Mouse (Mus musculus) cerebellum, postnatal 10 days (tissue): Measurements from ENCODE around the gene Cyfip1.

ENCODE experiments used
- DNase-seq, 2 experiments: peaks; one replicate each; pipeline ENCODE4 v3.0.0; 2021; ENCODE audit warnings: mixed read lengths in 2 of 2

Gene Cyfip1

DNA sequence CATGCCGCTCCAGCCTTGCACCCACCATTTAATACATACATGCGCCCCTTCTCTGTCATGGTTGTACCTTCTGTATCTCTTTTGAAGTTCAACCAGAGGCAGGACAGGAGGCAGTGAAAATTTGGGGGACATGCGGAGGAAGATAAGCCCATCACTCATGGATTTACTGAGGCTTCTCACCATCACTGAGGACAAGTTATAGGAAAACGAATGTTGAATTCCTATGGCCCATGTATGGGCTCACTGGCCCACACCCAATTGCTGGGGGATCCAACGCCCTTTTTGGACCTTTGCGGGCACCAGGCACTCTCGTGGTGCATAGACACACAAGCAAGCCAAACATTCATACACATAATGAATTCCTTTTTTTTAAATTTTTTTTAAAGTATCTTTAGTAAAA, at the start of gene Cyfip1:
Gene Cyfip1 (plus strand): TSS at position 301 of the 400 bp plus-strand sequence.
- peak; percentile 36 to 44 for DNase-seq

DNA sequence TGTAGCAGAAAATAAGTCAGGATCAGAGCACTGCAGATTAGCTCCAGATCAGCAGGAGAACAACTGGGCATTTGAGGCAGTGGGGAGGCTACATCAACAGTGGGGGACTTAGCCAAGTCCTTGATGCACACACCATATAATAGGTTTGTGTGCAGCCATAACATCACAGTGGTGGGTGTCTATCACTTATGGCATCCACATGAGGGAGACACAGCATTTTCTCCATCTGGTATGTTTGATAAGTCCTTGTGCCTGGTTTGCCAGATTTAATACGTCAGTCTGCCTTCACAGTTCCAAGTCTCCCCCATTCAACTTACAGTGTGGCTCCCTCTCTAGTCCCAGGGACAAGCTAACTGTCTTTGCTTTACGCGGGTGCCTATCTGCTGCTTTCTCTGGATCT, 49.3 kb upstream of the Cyfip1 start:
- DNase-seq = no peak

DNA sequence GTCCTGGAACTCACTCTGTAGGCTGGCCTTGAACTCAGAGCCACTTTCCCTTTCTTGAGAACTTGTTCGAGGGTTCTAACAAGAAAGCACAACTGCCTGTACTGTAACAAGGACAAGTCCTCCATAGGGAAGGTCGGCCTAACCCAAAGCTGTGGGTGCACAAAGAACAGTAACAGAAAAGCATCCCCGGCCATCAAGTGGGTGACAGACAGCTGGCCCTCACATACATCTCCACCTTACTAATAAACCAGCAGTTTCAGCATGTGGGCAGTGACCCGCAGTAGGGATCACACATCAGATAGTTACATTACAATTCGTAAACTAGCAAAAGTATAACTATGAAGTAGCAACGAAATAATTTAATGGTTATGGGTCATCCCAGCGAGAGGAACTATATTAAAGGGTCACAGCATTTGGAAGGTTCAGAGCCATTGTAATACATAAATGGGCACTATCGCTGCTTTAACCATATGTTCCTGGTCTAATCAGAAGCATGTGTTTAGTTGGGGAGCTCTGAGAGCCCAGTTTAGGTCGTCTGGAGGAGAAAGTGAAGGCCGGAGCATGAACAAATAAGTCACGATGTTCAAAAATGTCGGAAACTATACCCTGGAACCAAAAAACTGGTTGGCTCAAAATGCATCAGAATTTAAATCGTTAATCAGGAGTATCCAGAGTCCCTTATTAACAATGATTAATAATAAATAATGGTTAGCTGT, 48.2 kb upstream of the Cyfip1 start:
- peak in 1 of 2 experiments; percentile 26 for DNase-seq

DNA sequence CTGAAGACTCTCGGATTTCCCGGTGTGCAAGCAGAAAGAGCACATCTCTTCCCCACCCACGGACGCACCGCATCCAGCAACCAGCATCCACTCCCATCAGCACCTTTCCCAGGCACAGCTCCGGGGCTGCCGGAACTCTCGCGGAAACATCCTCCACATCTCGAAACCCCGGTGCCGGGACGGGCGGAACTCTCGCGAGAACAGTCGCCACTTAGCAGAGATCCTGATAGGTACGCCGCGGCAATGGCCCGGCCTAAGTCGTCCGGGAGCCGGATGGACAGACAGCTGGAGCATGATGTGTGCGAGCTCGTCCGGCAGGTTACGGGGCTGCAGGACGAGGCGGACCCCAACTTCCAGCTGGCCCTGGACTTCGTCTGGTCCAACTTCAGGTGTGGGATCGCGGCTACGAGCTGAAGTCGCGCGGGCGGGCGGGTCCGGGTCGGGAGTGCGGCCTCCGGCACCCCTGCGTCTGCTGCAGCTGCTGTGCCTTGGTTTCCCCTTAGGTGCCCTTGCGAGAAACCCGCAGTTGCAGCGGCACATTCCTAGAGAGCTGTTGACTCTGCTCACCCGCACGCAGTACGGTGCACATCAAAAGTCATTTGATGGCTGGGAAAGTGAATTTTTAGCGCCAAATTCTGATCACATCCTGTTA, 47.5 kb upstream of the Cyfip1 start, which contains the start of gene Tubgcp5:
Gene Tubgcp5 (plus strand): TSS at position 203 of the 652 bp plus-strand sequence.
- peak; percentile 99 for DNase-seq

DNA sequence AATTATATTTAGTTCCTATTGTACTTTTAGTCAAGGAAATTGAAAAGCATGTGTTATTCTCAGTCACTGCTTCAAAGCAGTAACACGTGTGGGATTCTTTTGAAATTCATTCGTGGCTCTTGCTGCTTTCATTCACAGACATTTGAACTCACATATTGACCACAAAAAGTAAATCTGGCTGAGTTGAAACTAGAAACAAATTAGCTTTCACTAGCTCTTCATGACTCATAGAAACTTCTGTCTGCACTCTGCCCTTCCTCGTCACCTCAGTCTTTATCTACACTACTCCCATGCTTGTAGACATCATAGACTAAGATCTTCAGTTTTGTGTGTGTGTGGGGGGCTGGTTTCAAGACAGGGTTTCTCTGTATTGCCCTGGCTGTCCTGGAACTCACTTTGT, 41.6 kb upstream of the Cyfip1 start:
- DNase-seq = no peak

DNA sequence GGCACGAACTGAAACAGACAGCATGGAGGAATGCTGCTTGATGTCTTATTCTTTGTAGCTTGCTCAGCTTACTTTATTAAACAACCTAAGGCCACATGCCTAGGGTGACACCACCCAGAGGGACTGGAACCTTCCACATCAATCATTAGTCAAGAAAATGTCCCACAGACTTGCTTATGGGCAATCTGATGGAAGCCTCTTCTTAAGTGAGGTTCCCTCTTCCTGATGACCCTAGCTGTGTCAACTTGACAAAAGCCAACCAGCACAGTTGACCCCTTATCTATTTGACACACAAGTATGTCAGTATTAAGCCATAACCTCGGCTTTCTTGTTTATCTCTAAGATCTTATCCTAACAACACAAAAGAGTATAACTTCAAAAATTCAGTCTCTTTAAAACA, 31.6 kb upstream of the Cyfip1 start:
- no peak for DNase-seq

DNA sequence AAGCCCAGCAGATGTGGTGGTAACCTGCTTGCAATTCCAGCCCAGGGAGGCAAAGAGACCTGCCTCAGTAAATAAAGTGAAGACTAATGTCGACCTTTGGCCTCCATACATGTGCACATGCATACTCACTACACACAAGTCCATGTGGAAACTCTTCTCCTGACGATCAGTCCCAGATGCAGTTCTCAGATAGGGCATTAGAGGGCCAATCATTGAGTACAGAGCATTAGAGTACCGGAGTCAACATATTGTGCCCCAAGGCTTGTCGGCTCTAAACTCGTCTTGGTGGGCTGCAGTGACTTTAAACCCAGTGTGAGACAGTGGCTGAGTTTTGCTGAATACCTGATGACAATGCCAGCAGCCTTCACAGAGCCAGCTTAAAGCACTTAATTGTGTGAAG, 17.1 kb upstream of the Cyfip1 start:
- DNase-seq = no peak

DNA sequence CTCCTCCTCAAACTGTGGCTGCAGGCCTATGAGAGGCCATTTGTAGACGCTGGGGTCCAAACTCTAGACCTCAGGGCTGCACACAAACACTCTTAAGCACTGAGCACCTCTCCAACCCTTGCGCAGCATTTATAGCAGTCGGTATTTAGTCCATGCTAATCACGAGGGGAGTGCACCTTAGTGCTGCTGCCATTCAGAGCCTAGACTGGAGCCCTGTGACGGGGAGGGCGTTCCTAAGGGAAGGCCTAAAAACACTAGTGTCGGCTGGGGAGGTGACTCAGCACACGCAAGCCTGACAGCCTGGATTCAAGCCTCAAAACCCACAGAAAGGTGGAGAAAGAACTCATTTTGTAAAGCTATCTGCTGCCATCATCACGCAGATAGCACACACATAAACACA, 14.0 kb upstream of the Cyfip1 start:
- no peak for DNase-seq

DNA sequence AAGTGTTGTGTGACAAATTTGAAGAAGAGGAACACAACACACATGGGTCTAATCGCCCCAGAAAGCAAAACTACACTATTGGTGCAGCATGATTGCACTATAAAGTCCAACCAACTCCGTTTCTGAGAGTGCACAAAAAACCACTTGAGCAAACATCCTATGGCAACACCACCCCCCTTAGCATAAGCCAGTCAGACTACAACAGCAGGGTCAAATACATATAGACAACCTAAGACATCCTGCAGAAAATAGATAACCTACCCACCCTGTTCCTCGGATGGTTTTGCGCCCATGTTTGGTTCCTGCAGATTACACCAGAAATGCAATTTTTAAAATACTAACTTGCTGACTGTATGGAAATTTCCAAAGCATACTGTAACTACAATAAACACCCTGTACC, 4.7 kb upstream of the Cyfip1 start:
- DNase-seq = no peak

DNA sequence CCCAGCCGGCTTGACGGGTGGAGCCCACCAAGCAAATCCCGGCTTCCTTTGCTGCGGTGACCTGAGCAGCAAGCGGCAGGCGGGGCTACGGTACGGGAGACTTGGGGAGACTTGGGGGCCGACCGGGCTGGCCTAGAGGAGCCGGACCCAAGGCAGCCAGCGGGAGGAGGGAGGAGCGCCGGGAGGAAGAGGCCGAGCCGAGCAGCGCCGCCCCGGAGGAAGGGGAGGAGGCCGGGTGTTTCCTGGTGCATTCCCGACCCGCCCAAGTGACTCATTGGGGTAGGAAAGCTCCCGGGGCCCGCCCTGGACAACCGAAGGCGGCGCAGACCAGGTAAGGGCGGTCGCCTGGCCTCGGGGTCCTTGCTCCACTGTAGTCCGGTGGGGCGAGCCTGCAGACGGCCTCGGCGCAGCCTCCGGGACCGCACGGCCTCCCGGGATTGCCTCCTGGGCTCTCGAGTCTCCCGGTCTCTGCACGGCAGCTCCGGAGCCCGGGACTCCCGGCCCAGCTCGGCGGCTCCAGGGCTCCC, 495 bp downstream of the Cyfip1 start:
- peak; percentile 89 to 94 for DNase-seq

DNA sequence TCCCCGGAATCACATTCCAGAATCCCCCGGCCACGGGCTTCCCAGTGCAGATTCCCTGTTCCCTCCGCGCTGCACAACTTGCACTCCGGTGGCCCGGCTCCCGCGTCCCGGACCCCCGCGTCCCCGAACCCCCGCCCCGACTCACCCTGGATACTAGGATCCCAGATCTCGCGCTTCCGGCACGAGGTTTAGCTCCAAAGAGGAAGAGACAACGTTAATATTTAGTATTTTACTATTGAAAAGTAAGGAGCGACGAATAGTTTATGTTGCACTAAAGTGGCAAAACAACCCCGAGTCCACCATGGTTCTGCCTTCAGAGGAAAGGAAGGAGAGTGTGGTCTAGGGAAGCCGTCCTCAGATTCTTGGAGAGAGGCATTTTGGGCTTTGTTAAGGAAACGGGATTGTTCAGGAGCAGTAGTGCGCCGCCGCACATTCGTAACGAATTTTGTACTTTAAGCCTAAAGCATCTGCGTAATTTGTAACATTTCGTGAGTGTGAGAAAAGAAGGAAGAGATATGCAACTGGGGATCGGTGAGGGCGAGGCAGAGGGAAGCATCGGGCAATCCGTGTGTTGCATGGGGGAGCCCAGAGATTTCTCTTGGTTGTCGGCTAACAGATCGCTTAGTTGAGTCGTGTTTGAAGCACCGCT, 1.1 kb downstream of the Cyfip1 start:
- peak in 1 of 2 experiments; percentile 47 for DNase-seq

DNA sequence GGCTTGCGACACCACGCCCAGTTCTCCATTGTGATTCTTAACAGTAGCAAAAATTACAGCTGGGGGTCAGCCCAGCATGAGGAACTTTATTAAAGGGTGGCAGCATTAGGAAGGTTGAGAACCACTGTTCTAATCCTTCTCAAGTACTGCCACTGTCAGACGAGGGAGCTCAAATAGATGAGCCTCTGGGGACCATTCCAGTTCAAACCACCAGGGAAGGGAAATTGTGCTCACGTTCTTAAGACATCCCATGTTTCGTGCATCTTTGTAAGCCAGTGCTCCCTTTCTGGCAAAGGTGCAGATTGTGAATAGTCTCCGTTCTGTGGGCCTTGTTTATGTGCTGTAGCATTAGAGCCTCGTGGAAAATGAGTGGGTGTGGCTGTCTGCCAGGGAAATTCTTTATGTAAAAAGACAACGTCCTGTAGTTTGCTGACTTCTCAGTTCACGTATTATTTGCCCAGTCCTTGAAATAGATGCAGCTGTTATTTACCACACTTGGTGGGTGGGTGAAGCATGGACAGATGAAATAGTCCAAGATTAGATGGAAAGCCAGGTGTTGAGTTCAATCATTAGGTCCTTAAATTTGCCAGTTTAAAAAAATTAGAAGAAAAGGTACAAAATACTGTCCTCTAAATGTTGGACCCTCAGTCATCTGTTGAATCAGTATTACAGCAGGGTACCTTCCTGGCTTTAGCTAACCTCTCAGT, 5.2 kb downstream of the Cyfip1 start:
- DNase-seq = no peak

DNA sequence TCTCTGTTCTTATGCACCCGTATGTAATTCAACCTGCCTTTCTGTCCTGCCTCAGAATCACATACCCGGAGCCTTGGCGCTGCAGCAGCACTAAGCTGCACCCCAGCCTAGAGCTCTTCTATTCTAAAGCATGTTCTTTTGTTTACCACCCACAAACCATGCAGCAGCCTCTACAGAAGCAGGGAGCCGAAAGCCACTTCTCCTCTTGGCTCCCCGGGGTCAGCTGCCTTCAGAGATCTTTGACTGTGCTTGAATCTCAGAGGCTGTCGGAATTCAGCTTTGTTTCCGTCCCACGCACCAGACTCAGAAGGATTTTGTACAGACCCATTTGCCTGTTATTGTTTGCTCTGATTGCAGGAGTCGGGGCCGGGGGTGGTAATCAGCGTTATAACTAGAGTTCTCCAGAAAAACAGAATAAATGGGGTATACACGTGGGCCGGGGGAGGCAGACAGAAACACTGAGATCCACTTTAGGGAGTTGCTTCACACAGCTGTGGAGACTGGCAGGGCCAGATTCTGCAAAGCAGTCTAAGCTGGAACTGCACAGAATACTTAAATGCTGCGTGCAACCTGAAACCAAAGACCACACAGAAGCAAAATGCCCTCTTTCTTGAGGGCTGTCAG, 8.5 kb downstream of the Cyfip1 start:
- DNase-seq = no peak

DNA sequence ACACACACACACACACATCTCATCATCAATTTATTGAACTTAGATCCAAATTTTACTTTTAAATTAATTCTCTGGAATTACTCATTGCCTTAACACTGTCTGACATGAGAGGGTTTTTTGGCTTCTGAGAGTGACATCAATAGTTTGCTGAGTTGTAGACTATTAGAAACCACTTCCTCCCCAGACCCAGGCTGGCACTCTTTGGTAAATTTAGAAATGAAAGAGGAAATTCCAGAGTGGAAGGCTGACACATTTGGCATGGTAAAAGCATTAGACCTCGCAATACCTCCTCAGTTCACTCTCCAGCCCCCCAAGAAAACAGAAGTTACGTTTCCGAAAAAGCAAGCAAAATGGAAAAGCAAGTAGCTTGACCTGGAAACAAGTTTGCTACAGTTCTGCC, 11.2 kb downstream of the Cyfip1 start:
- no peak for DNase-seq

DNA sequence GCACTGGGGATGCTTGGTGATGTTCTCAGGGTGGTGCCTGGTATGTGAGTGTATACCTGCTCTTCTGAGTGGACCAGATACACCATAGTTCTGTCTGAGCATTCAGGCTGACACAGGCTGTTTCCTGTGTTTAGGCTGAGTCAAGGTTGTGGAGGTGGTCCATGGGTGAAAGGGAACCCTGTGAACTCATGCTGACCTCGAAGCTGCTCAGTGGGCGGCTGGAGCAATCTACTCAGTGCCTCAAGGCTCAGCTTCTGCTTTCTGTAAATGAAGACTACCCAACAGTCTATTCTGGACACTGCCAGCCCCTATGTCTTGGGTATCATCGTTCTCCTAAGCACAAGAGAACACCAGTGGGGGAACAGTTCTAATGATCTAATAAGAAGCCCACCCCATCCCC, 14.1 kb downstream of the Cyfip1 start:
- no peak for DNase-seq

DNA sequence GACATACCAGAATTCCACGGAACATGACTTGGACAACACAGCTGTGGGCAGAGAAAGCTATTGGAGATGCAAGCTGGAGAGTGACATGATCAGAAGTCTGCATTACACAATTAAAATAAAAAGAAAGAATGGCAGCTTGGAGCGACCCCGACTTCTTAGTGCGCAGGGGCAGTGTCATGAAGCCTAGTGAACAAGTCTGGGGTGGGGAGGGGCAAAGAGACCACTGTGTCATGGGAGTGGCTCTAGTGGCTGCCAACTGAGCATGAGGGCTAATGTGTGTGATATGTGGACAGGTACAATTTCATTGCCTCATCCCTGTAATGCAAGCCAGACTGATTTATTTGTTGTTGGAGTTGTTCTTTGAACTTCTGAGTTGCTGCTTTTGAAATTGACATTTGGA, 15.2 kb downstream of the Cyfip1 start:
- DNase-seq = no peak

DNA sequence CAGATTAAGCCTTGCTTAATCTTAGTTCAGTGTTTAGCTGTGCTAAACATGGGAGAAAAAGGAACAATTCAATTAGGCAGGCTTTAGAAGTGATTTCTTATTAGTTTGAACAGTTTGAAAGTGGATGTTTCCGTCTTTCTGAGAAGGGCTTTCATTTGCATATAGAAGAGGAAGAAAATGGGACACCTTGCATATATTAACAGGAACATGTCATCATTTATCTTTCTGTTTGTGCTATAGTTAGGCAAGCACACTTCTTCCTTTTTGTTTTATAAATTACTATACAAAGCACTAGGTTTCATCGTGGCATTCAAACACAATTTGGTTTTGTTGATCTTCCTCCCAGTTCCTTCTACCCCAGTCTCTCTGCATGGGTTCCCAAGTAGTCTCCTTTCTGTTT, 16.2 kb downstream of the Cyfip1 start:
- no peak for DNase-seq

DNA sequence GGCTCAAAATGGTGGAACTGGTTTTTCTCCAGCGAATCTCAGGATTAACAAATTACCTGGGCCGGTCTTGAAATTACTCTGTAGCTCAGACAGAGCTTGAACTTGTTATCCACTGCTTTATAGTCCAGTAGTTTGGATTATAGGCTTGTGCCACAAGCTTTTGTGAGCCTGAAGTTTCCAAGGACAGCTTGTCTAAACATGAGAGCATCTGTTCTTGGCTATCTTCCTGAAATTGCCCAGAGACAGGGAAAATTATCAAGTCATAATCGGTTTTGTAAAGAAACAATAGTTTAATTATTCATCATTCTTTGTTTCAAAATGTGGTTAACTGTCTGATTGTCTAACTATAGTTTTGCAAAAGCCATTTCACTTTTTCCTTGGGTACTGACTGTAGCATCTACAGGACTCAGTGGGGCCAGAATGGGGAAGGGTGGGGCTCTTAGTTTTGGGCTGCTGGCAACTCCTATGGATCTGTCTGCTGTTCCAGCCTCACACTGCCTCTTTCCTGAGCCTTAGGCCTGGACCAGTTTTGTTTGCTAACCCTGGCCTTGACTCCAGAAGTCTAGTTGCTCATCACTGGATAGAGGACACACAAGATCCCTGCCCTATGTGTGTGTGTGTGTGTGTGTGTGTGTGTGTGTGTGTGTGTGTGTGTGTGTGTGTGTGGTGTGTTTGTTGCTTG, 17.4 kb downstream of the Cyfip1 start:
- DNase-seq = peak; percentile 50 to 70

DNA sequence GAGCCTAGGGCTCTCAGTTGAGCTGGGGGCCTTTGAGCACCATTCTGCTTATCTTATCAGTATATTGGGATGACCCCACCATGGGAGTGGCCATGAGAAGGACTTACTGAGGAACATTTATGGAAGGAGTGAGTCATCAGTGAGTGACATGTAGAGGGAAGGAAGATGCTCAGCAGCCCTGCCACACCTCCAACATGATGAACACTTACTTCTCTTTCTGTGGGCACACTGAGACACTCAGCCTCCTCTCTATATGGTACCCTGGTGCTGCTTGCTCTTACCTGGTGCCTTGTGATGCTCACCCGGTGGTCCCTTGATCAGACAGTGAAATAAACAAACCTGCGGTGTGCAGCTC, 17.9 kb downstream of the Cyfip1 start:
- DNase-seq = no peak

DNA sequence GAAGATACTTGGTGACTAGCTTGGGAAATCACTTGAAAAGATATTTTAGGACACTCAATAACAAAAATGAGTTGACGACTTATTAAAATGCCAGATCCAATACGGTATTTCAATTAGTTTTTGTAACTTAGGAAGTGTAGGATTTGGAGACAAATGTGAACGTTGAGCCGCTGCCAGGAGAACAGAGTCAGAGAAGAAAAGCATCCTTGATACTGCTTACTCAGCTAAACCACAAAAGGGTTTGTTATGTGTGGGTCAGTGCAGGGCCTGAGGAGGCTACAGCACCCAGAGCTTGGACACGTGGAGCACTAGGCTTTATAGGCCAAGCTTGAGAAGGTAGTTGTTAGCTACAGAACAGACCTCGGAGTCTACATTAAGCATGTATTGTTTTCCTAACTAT, 18.4 kb downstream of the Cyfip1 start:
- no peak for DNase-seq

DNA sequence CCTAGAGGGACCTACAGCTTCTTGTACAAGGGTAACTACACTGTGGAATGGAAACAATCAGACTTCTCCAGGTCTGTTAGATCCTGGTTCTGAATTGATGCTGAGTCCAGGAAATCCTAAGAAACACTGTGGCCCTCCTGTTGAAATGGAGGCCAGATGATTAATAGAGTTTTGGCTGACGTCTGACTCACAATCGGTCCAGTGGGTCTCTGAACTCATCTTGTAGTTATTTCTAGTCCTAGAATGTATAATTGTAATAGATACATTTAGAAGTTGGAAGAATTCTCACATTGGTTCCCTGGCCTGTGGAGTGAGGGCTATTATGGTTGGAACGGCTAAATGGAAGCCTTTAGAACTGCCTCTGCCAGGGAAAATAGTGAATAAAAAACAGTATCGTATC, 19.6 kb downstream of the Cyfip1 start:
- DNase-seq = no peak

DNA sequence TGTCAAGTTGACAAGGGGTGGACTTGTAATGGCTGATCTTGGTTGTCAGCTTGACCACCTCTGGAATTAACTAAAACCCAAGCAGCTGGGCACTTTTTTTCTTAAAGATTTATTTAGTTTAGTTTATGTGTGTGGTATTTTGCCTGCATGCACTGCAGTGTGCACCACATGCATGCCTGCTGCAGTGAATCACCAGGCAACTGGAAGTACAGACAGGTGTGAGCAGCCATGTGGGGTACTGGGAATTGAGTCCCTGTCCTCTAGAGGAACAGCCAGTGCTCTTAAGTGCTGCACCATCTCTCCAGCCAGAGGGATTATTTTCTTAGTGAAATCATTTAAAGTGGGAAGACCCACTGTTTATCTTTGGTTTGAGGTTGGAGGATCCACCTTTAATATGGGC, 23.5 kb downstream of the Cyfip1 start:
- no peak for DNase-seq
